Mouse (Mus musculus): ENCODE measurements around the gene 2610002M06Rik. TPM values are rescaled to one million over a fixed set of nuclear protein-coding genes. Genes with fewer than 3 reads are reported as not detected.
A peak's percentile ranks its signal among the peaks of the same experiment; 100 is the strongest.

Gene 2610002M06Rik
- polyA plus RNA-seq (2015; fragmentation: Nextera tagmentation; extraction: Ambion mirVana), result 18.6 and 19.8 TPM in 2 replicates

DNA sequence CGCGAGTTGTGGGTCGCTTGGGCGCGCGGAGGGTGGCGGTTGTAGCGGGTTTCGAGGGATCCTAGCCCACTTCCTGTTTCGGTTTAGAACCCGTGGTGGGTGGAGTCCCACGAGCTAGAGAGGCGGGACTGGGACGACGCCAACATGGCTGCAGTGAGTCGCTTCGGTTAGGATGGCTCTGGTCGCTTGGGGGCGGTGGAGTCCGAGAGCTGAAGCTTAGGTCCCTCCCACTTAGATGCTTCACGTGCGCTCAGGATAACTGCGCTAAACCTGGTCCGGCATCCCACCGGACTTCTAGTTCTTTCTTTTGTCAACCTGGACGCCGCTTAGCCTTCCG, at the start of gene 2610002M06Rik:
Gene 2610002M06Rik, minus strand, starts transcription at position 117 of the 337 bp plus-strand sequence.
- peak within 1 kb of the TSS; percentile 74 for H3K9ac ChIP-seq (replicated peaks; ENCODE audit: low read depth, low read length)
- H3K4me1 ChIP-seq (replicated peaks; ENCODE audit: control insufficient read depth, insufficient read depth, low read length), result no peaks in the 10 kb centered on the region
- peak within 1 kb of the TSS; percentile 66 for H3K4me3 ChIP-seq (replicated peaks; ENCODE audit: low read length)
- no peaks in the 10 kb centered on the region for H3K9me3 ChIP-seq (ENCODE audit: control insufficient read depth, low read length)
- H3K27me3 ChIP-seq (replicated peaks; ENCODE audit: control insufficient read depth, insufficient read depth, low read length), result no peaks in the 10 kb centered on the region
- peak within 1 kb of the TSS; percentile 56 for H3K4me2 ChIP-seq (ENCODE audit: low read length)
- no peak within 1 kb of the TSS for H3K27ac ChIP-seq (ENCODE audit: low read length)
- 12% methylated on average over 28 of the region's 28 CpGs for WGBS
- peak; percentile 99 for ATAC-seq
- H3K36me3 ChIP-seq (ENCODE audit: control insufficient read depth, insufficient read depth), result no peaks in the 10 kb centered on the region

DNA sequence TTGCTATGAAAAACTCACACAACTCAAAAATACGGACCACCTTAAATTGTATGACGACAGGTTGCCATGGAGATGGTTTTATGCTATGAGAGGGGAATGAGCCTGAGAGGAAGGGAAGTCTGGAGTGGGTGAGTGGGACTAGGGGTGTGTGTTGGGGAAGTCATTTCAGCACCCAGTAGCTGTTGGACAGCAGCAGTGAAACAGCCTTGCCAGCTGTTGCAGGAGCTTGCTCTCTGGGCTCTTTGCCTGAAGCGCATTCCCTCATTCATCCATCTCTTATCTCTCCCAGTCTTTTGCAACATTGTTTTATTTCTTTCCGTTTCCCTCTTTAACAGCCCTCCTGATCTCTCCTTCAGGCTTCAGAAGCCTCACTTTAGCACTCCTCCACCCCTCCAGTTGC, 42.0 kb upstream of the 2610002M06Rik start:
- H3K27ac ChIP-seq (ENCODE audit: low read length), result no peak overlapping the region
- H3K4me3 ChIP-seq (replicated peaks; ENCODE audit: low read length), result no peak overlapping the region
- no peaks in the 10 kb centered on the region for H3K36me3 ChIP-seq (ENCODE audit: control insufficient read depth, insufficient read depth)
- ATAC-seq, result no peak
- no peaks in the 10 kb centered on the region for H3K4me1 ChIP-seq (replicated peaks; ENCODE audit: control insufficient read depth, insufficient read depth, low read length)
- WGBS, result 28% methylated on average over 4 of the region's 4 CpGs
- no peak overlapping the region for H3K4me2 ChIP-seq (ENCODE audit: low read length)
- H3K27me3 ChIP-seq (replicated peaks; ENCODE audit: control insufficient read depth, insufficient read depth, low read length), result no peaks in the 10 kb centered on the region
- no peaks in the 10 kb centered on the region for H3K9me3 ChIP-seq (ENCODE audit: control insufficient read depth, low read length)
- H3K9ac ChIP-seq (replicated peaks; ENCODE audit: low read depth, low read length), result no peak overlapping the region

DNA sequence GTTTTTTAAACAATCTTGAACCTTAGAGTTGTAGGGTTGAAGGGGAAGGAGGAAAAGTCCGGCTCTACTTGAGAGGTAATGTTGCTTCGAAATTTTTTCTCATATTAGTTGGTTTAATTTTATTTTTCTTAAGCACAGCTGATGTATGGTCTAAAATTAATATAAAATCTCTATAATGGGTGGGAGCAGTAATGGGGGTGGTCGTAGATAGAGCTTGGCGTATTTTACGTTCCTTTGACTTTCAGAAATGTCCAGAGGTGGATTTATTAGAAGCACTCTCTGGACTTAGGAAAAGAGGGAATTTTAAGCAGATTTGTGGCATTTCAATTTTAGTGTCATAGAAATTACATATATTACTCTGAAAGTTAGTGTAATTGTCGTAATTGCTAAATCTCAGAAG, 592 bp upstream of the 2610002M06Rik start:
- no peak for ATAC-seq
- Histone ChIP-seq H3K27ac (ENCODE audit: low read length) (no peak overlapping the region), H3K4me2 (ENCODE audit: low read length) (peak overlapping the region; percentile 56), H3K9ac (replicated peaks; ENCODE audit: low read depth, low read length) (no peak overlapping the region), H3K27me3 (replicated peaks; ENCODE audit: control insufficient read depth, insufficient read depth, low read length) (no peaks in the 10 kb centered on the region), H3K4me3 (replicated peaks; ENCODE audit: low read length) (no peak overlapping the region), H3K36me3 (ENCODE audit: control insufficient read depth, insufficient read depth) (no peaks in the 10 kb centered on the region), H3K9me3 (ENCODE audit: control insufficient read depth, low read length) (no peaks in the 10 kb centered on the region), H3K4me1 (replicated peaks; ENCODE audit: control insufficient read depth, insufficient read depth, low read length) (no peaks in the 10 kb centered on the region)
- 87% methylated on average over 6 of the region's 6 CpGs for WGBS

DNA sequence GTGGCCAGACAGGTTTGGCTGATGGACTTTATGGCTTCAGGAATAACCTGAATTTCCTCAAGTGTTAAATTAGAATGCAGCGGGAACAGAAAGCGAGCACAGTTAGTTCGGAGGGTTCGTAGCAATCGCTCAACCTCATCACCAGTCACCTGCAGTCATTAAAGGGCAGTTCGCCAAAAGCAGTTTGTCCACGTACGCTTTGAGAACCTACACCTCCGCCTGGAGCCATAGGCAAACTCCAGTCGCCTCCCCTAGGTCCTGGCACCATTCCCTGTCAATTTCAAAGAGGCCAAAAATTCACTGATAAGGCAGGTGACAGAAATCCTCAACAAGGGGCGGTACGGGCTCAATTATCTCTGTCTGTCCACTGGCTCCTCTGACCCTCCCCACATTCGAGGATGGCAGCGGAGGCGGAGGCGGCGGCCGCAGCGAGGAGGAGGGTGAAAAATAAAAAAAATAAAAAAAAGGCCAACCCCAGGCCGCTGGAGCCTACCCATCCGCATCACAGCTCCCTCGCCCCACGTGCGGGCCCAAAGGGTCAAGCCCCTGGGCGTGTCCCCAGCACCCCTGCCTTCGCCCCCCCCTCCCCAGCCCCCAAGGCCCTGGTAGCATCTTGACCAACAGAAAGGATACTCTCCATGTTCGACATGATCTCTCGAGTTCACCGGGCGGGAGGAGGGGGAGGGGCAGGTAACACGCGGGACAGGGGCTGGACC, 474 bp downstream of the 2610002M06Rik start:
- no peaks in the 10 kb centered on the region for H3K9me3 ChIP-seq (ENCODE audit: control insufficient read depth, low read length)
- H3K4me2 ChIP-seq (ENCODE audit: low read length), result peak overlapping the region; percentile 56
- peak overlapping the region; percentile 74 for H3K9ac ChIP-seq (replicated peaks; ENCODE audit: low read depth, low read length)
- H3K36me3 ChIP-seq (ENCODE audit: control insufficient read depth, insufficient read depth), result no peaks in the 10 kb centered on the region
- H3K4me3 ChIP-seq (replicated peaks; ENCODE audit: low read length), result peak overlapping the region; percentile 66
- no peaks in the 10 kb centered on the region for H3K4me1 ChIP-seq (replicated peaks; ENCODE audit: control insufficient read depth, insufficient read depth, low read length)
- H3K27ac ChIP-seq (ENCODE audit: low read length), result no peak overlapping the region
- WGBS, result 20% methylated on average over 30 of the region's 32 CpGs
- ATAC-seq, result no peak; the same call in 1 of the 2 replicates
- H3K27me3 ChIP-seq (replicated peaks; ENCODE audit: control insufficient read depth, insufficient read depth, low read length), result no peaks in the 10 kb centered on the region

DNA sequence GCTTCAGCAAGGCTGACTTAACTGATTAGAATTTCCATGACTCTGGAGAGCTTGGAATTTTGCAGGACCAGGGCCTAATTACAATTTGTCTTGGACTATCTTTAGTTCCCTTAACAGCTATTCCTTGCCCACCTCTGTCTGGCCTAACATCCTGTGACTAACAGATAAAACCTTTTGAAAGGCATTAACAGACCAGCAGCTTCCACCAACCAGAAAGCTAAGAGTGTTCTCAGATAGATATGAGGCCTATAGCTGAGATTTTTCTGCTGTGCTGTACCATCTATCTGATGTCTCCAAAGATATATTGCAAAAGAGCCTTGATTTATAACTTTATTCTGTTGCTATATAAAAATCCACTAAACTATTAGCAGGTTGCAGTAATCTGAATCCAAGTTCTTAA, 4.0 kb downstream of the 2610002M06Rik start:
- ATAC-seq, result no peak

DNA sequence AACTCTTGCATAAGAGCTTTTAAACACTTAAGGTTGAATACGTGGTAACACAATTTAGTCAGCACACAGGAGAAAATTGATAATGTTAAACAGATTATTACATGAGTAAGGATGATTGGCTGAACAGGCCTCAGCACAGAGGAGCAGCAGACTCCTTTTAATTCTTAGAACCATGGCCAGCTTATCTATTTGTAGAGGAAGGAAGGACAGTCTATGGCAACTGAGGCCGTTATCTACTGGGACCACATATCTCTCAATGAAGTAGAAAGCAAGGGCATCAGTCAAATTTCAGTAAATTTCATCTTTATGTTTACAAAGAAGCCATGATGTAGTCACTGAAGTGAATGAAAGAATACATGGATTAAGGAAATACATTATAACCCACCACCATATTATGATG, 19.2 kb downstream of the 2610002M06Rik start:
- H3K4me1 ChIP-seq (replicated peaks; ENCODE audit: control insufficient read depth, insufficient read depth, low read length), result no peaks in the 10 kb centered on the region
- WGBS, result 84% methylated on average over 2 of the region's 2 CpGs
- H3K4me2 ChIP-seq (ENCODE audit: low read length), result no peak overlapping the region
- H3K4me3 ChIP-seq (replicated peaks; ENCODE audit: low read length), result no peak overlapping the region
- H3K27me3 ChIP-seq (replicated peaks; ENCODE audit: control insufficient read depth, insufficient read depth, low read length), result no peaks in the 10 kb centered on the region
- no peak overlapping the region for H3K9ac ChIP-seq (replicated peaks; ENCODE audit: low read depth, low read length)
- no peak overlapping the region for H3K27ac ChIP-seq (ENCODE audit: low read length)
- H3K36me3 ChIP-seq (ENCODE audit: control insufficient read depth, insufficient read depth), result no peaks in the 10 kb centered on the region
- no peak for ATAC-seq
- no peaks in the 10 kb centered on the region for H3K9me3 ChIP-seq (ENCODE audit: control insufficient read depth, low read length)

More for the DNA sequence above, 4.0 kb downstream of the 2610002M06Rik start:
- Histone ChIP-seq H3K9me3 (ENCODE audit: control insufficient read depth, low read length) (no peaks in the 10 kb centered on the region), H3K4me3 (replicated peaks; ENCODE audit: low read length) (no peak overlapping the region), H3K36me3 (ENCODE audit: control insufficient read depth, insufficient read depth) (no peaks in the 10 kb centered on the region), H3K4me1 (replicated peaks; ENCODE audit: control insufficient read depth, insufficient read depth, low read length) (no peaks in the 10 kb centered on the region), H3K4me2 (ENCODE audit: low read length) (no peak overlapping the region), H3K9ac (replicated peaks; ENCODE audit: low read depth, low read length) (no peak overlapping the region), H3K27ac (ENCODE audit: low read length) (no peak overlapping the region), H3K27me3 (replicated peaks; ENCODE audit: control insufficient read depth, insufficient read depth, low read length) (no peaks in the 10 kb centered on the region)

DNA sequence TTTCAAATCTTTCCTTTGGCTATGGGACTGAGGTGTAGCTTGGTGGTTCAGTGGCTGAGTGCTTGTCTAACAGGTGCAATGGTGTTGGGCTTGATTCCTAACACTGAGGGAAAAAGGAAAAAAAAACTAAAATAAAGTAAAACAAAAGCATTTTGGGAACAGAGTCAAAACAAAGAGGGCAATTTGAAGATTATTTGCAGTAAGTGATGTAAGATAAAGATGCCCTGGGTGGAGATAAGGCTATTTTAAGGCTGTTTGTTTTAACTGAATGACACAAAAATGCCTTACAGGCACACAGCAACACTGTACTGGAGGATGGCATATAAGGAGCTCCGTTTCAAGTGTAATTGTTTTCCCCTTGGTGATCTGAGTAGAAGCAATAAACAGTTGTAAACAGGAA, 20.3 kb downstream of the 2610002M06Rik start:
- no peaks in the 10 kb centered on the region for H3K36me3 ChIP-seq (ENCODE audit: control insufficient read depth, insufficient read depth)
- no peak for ATAC-seq
- no peak overlapping the region for H3K9ac ChIP-seq (replicated peaks; ENCODE audit: low read depth, low read length)
- H3K4me3 ChIP-seq (replicated peaks; ENCODE audit: low read length), result no peak overlapping the region
- 64% methylated on average over 1 of the region's 1 CpGs for whole genome bisulfite sequencing
- H3K27me3 ChIP-seq (replicated peaks; ENCODE audit: control insufficient read depth, insufficient read depth, low read length), result no peaks in the 10 kb centered on the region
- no peaks in the 10 kb centered on the region for H3K9me3 ChIP-seq (ENCODE audit: control insufficient read depth, low read length)
- H3K27ac ChIP-seq (ENCODE audit: low read length), result no peak overlapping the region
- no peaks in the 10 kb centered on the region for H3K4me1 ChIP-seq (replicated peaks; ENCODE audit: control insufficient read depth, insufficient read depth, low read length)
- H3K4me2 ChIP-seq (ENCODE audit: low read length), result no peak overlapping the region

DNA sequence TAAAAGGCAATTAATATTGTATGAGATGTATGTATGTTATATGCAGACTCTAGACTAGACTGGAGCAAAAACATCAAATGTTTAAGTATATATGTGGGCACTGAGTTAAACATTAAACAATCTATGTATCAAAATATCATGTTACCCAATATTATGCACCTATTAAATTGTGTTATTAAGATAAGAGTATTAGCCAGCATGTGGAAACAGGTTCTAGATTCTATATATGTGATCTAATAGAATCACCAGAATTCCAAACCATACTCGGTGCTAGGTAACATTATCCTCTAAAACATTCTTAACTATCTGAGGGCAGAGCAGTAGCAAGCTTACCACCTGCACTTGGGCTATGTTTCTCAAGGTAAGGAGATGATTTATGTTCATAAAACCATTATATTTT, 23.8 kb downstream of the 2610002M06Rik start, which contains the start of gene Tent5d:
Gene Tent5d, plus strand, starts transcription at position 301 of the 400 bp plus-strand sequence.
- ATAC-seq, result no peak
- 88% methylated on average over 1 of the region's 1 CpGs for WGBS
- H3K9ac ChIP-seq (replicated peaks; ENCODE audit: low read depth, low read length), result no peak within 1 kb of the TSS

DNA sequence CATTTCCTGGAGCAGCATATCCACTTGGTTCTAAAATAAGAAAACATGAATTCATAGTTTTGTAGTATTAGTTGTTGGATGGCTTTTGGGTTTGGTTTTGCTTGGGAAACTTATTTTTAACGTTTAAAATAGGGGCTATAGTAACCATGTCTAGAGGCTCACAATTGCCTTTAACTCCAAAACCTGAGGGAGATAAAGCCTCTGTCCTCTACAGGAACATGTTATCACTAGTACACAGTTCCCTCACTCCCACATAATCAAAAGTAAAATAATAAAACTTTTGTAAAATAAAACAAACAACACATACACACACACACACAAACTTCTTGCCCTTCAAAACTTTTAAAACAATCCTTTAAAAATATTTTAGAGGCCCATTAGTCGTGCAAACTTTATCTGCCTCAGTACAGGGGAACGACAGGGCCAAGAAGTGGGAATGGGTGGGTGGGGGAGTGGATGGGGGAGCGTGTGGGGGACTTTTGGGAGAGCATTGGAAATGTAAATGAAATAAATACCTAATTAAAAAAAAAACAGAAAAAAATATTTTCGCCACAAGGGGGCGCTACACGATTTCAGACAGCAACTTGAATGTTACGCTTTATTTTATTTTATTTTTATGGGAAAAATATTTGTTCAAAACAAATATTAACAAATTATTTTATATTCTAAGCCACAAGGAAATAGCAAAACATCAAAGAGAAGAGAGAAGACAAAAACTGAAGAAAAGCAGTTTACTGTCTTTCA, 25.2 kb downstream of the 2610002M06Rik start:
- H3K9me3 ChIP-seq (ENCODE audit: control insufficient read depth, low read length), result no peaks in the 10 kb centered on the region
- WGBS, result 25% methylated on average over 8 of the region's 8 CpGs
- ATAC-seq, result no peak

More for the DNA sequence above, 23.8 kb downstream of the 2610002M06Rik start, which contains the start of gene Tent5d:
- Histone ChIP-seq H3K4me3 (replicated peaks; ENCODE audit: low read length) (no peak within 1 kb of the TSS), H3K27ac (ENCODE audit: low read length) (no peak within 1 kb of the TSS), H3K36me3 (ENCODE audit: control insufficient read depth, insufficient read depth) (no peaks in the 10 kb centered on the region), H3K4me1 (replicated peaks; ENCODE audit: control insufficient read depth, insufficient read depth, low read length) (no peaks in the 10 kb centered on the region), H3K9me3 (ENCODE audit: control insufficient read depth, low read length) (no peaks in the 10 kb centered on the region), H3K27me3 (replicated peaks; ENCODE audit: control insufficient read depth, insufficient read depth, low read length) (no peaks in the 10 kb centered on the region), H3K4me2 (ENCODE audit: low read length) (no peak within 1 kb of the TSS)

More for the DNA sequence above, 25.2 kb downstream of the 2610002M06Rik start:
- no peaks in the 10 kb centered on the region for H3K4me1 ChIP-seq (replicated peaks; ENCODE audit: control insufficient read depth, insufficient read depth, low read length)
- H3K27ac ChIP-seq (ENCODE audit: low read length), result no peak overlapping the region
- H3K9ac ChIP-seq (replicated peaks; ENCODE audit: low read depth, low read length), result no peak overlapping the region
- no peak overlapping the region for H3K4me3 ChIP-seq (replicated peaks; ENCODE audit: low read length)
- no peaks in the 10 kb centered on the region for H3K27me3 ChIP-seq (replicated peaks; ENCODE audit: control insufficient read depth, insufficient read depth, low read length)
- no peak overlapping the region for H3K4me2 ChIP-seq (ENCODE audit: low read length)
- 0 out of 2 replicates have a peak, but pooled peaks cover 2% of the 10 kb centered on the region for H3K36me3 ChIP-seq (ENCODE audit: control insufficient read depth, insufficient read depth)

All from forebrain, embryonic 16.5 days (tissue).